Mouse (Mus musculus) thymus, adult 2 months (tissue): Measurements from ENCODE around the gene Dmxl2. TPM values are rescaled to one million over a fixed set of nuclear protein-coding genes. Genes with fewer than 3 reads are reported as not detected.

Source experiments
- DNase-seq: peaks from one replicate; pipeline ENCODE4 v3.0.0; 2021
- H3K27ac ChIP-seq: fragments of 200-500 bp; 2 replicates; pipeline ENCODE4 v1.5.1; 2012; ENCODE audit warnings: low read length, control low read depth; ENCODE audit not compliant: control insufficient read depth, insufficient read depth
- H3K27me3 ChIP-seq: fragments of 200-500 bp; 2 replicates; pipeline ENCODE4 v1.6.1; 2012; ENCODE audit warnings: mild to moderate bottlenecking, low read length, moderate library complexity, mixed read lengths; ENCODE audit not compliant: control insufficient read depth, insufficient read depth
- H3K36me3 ChIP-seq: fragments of 200-500 bp; 2 replicates; pipeline ENCODE4 v1.6.1; 2012; ENCODE audit warnings: mild to moderate bottlenecking, low read length, moderate library complexity; ENCODE audit not compliant: control insufficient read depth, insufficient read depth
- H3K4me1 ChIP-seq: fragments of 200-500 bp; replicated peaks from 2 replicates; pipeline ENCODE4 v1.6.1; 2012; ENCODE audit warnings: low read length; ENCODE audit not compliant: control insufficient read depth, insufficient read depth
- H3K4me3 ChIP-seq: fragments of 200-500 bp; 2 replicates; pipeline ENCODE4 v1.5.1; 2012; ENCODE audit warnings: mild to moderate bottlenecking, low read length, control low read depth, moderate library complexity; ENCODE audit not compliant: control insufficient read depth, insufficient read depth
- CTCF ChIP-seq: fragments of 200-500 bp; IDR thresholded peaks from 2 replicates; pipeline ENCODE4 v1.5.1; 2012; ENCODE audit warnings: mild to moderate bottlenecking, control low read depth, low read length, moderate library complexity, borderline replicate concordance; ENCODE audit not compliant: control insufficient read depth, poor library complexity, insufficient read depth; ENCODE audit errors: extremely low read depth
- POLR2A ChIP-seq: fragments of 200-500 bp; IDR thresholded peaks from 2 replicates; pipeline ENCODE4 v1.6.1; 2012; ENCODE audit warnings: mild to moderate bottlenecking, low read length, control low read depth, moderate library complexity; ENCODE audit not compliant: control insufficient read depth, poor library complexity, insufficient read depth; ENCODE audit errors: extremely low read depth
- WGBS: fragments of 180-500 bp; shearing (Covaris S2); methylation state at CpG from one replicate; pipeline ENCODE4 v1.1.7; 2018; 5-methylcytosine and 5-hydroxymethylcytosine counted together
- polyA plus RNA-seq: library from polyadenylated mRNA; depleted of rRNA; stranded (reverse); fragments of >200 nt; gene quantifications from 2 replicates; pipeline ENCODE4 v1.2.3, GENCODE M21; 2012

Gene Dmxl2
- polyA plus RNA-seq, 1 experiment: 1.0 TPM

DNA sequence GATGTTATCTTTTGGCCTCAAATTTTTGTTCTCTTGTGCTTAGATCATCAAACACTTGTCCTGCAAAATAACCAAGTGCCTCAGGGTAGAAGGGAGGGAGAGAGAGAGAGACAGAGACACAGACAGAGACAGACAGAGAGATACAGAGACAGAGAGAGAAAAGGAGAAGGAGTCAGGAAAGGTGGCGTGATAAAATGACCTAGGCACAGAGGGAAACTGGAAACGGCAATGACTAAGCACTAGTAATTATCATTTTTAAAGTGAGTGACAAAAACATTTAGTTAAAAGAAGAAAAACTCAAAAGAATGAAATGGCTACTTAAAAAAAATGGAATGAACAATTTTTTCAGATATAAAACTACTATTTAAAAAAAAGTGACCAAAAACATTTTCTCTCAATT, 11.8 kb downstream of the Dmxl2 start:
- no peak overlapping the region for H3K27ac ChIP-seq
- no peak for DNase-seq
- H3K4me1 ChIP-seq: no peaks in the 10 kb centered on the region
- 62% methylated on average over 2 of the region's 2 CpGs for WGBS
- no peaks in the 10 kb centered on the region for H3K27me3 ChIP-seq
- H3K36me3 ChIP-seq: no peaks in the 10 kb centered on the region
- TF ChIP-seq POLR2A: no peak
- no peak for TF ChIP-seq CTCF
- H3K4me3 ChIP-seq: no peak overlapping the region

DNA sequence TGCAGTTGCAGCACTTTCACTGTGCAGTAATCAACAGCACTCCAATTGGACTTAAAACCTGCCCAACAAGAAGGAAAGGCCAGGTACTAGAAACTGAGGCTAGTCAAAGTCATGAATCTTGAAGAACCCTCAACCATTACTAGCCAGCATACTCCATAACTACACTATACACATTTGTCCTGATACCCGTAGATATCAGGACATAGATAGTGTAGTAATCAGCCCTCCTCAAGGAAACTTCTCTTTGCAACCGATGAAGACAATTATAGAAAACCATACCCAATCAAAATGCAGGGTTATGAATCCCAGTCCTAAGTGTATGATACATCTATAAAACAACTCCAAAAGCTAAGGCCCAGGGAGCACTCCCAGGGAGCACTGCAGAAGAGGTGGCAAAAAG, 16.5 kb downstream of the Dmxl2 start:
- H3K4me1 ChIP-seq: no peaks in the 10 kb centered on the region
- H3K4me3 ChIP-seq: no peak overlapping the region
- H3K27me3 ChIP-seq: no peaks in the 10 kb centered on the region
- no peak for TF ChIP-seq POLR2A
- no peak for TF ChIP-seq CTCF
- H3K27ac ChIP-seq: no peak overlapping the region
- no peak for DNase-seq
- WGBS: 94% methylated on average over 2 of the region's 2 CpGs
- no peaks in the 10 kb centered on the region for H3K36me3 ChIP-seq

DNA sequence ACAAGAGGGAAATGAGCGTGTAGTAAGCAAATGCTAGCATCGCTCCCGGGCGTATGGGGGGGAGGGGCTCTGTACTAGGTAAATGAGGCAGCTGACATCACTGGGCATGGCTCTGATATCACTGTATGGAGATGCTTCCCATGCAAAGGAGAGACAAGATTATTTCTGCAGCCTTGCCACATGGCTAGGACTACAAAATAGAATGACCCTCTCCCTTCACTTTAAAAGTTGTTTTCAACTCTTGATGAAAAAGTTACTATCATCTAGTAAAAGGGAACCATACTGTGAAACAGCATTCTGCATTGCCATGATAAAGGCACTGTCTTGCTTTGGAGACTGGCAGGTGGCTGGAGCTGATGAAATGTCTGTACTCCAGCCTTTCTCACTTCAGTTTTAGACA, 18.2 kb downstream of the Dmxl2 start:
- H3K36me3 ChIP-seq: no peaks in the 10 kb centered on the region
- H3K4me3 ChIP-seq: no peak overlapping the region
- TF ChIP-seq POLR2A (no peak), CTCF (no peak)
- no peaks in the 10 kb centered on the region for H3K4me1 ChIP-seq
- 84% methylated on average over 4 of the region's 4 CpGs for WGBS
- H3K27me3 ChIP-seq: no peaks in the 10 kb centered on the region
- no peak for DNase-seq
- no peak overlapping the region for H3K27ac ChIP-seq

DNA sequence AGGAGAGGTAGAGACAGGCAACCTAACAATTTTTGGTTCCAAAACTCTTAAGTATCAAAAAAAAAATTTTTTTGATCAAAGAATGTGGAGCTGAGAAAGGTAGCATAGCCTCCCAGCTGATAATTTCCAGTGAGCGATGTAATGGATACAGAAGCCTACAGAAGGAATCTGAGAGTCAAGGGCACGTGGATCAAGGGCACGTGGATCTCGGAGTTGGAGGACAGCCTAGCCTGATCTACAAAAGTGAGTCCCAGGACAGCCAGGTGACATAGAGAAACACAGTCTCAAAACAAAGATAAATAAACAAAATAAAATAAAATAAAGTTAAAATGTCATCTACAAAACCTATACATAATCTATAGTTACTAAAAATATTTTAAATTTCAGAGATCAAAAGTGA, 18.7 kb downstream of the Dmxl2 start:
- Histone ChIP-seq H3K4me1 (no peaks in the 10 kb centered on the region), H3K27ac (no peak overlapping the region), H3K4me3 (no peak overlapping the region), H3K27me3 (no peaks in the 10 kb centered on the region), H3K36me3 (no peaks in the 10 kb centered on the region)
- no peak for DNase-seq
- TF ChIP-seq POLR2A (no peak), CTCF (no peak)
- WGBS: 93% methylated on average over 4 of the region's 4 CpGs

DNA sequence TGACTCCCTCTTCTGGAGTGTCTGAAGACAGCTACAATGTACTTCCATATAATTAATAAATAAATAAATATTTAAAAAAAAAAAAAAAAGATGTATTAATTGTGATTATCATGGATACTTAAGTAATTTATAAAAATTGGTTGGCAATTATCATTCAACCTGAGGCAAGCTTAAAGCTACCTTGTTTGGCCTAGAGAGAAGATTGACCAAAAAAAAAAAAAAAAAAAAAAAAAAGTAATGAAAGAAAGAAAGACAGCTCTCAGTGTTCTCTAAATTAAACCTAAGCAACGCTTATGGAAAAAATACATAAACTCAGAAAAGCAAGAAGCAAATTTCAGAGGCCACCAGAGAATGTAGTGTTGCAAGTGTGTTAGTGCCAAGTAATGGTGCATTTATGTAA, 22.4 kb downstream of the Dmxl2 start:
- WGBS: 94% methylated on average over 1 of the region's 1 CpGs
- Histone ChIP-seq H3K27ac (no peak overlapping the region), H3K4me1 (no peaks in the 10 kb centered on the region), H3K4me3 (no peak overlapping the region), H3K36me3 (no peaks in the 10 kb centered on the region), H3K27me3 (no peaks in the 10 kb centered on the region)
- no peak for DNase-seq
- TF ChIP-seq POLR2A (no peak), CTCF (no peak)

DNA sequence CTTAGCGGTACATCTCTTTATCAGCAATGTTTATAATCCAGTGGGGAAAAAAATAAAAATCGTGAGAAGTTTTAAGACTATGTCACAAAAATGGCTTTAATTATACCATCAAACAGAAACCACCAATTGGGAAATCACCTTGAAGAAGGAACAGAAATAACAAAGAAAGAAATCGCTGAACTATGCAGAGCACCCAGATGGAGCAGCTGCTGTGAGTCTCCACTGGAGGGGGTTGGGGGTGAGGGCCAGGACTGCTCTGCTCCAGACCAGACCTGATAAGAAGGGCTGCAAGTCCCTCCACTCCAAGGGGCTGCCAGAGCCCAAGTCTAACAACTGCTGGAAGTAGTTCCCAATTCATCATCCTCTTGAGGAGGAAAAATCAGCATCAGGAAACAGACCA, 23.3 kb downstream of the Dmxl2 start:
- no peaks in the 10 kb centered on the region for H3K4me1 ChIP-seq
- WGBS: 73% methylated on average over 3 of the region's 3 CpGs
- DNase-seq: no peak
- no peak overlapping the region for H3K27ac ChIP-seq
- no peak for TF ChIP-seq CTCF
- TF ChIP-seq POLR2A: no peak
- H3K36me3 ChIP-seq: no peaks in the 10 kb centered on the region
- no peaks in the 10 kb centered on the region for H3K27me3 ChIP-seq
- no peak overlapping the region for H3K4me3 ChIP-seq

DNA sequence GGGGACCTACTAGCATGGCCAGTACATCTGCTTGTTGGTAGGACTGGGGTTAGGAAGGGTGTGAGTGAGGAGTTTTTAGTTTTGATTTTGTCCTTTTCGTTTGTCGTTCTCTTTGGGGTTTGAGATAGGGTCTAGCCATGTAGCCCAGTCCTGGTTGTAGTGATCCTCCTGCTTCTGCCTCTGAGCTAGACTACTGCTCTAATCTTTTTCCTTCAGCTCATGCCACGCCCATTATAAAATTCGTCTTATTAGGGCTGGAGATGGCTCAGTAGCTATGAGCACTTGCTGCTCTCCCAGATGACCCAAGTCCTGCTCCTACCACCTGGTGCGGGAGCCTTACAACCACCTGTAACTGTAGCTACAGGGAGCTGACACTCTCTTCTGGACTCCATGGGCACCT, 26.9 kb downstream of the Dmxl2 start:
- Histone ChIP-seq H3K27ac (no peak overlapping the region), H3K4me1 (no peaks in the 10 kb centered on the region), H3K27me3 (no peaks in the 10 kb centered on the region), H3K36me3 (no peaks in the 10 kb centered on the region), H3K4me3 (no peak overlapping the region)
- 95% methylated on average over 5 of the region's 5 CpGs for WGBS
- TF ChIP-seq CTCF: no peak
- no peak for TF ChIP-seq POLR2A
- DNase-seq: no peak
